Mouse (Mus musculus) embryo, embryonic 11 days (tissue): ENCODE data around the gene Pdrg1.

Experiments used
- DNase-seq: peaks from one replicate; pipeline ENCODE4 v3.0.0-alpha.2; 2015

Pdrg1 gene

GRCm38 (mm10) chr2:153014758-153015593 is at the start of gene Pdrg1:
TSS of gene Pdrg1 (minus strand) at chr2:153015427.
- peak; percentile 97 for DNase-seq

GRCm38 (mm10) chr2:153064190-153064970 is 49.2 kb upstream of the Pdrg1 start:
- no peak for DNase-seq

GRCm38 (mm10) chr2:153063394-153063793 is 48.2 kb upstream of the Pdrg1 start:
- DNase-seq = no peak

GRCm38 (mm10) chr2:153060216-153060615 is 45.0 kb upstream of the Pdrg1 start:
- no peak for DNase-seq

DNA sequence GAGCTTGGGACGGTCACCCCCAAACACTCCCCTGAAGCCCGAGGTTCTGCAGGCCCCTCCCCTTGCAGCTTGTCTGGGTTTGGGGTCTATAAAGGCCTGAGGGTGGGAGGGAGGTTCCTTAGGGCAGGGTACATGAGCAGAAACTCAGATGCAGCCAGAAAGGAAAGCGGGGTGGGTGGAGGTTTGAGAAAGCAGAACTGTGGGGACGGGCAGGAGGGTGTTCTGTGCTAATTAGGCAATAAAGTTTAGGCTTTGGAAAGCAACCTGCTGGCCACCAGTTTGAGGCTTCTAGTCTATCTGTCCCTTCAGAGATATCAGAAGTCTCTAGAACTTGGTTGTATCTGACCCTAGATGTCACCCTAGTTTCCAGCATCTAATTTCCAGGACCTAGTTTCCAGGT is 43.1 kb upstream of the Pdrg1 start:
- no peak for DNase-seq

- no peak for DNase-seq
These were observed 40.2 kb upstream of the Pdrg1 start for GRCm38 (mm10) chr2:153055270-153055920.

- no peak for DNase-seq
These were observed 38.7 kb upstream of the Pdrg1 start for GRCm38 (mm10) chr2:153053896-153054295.

DNA sequence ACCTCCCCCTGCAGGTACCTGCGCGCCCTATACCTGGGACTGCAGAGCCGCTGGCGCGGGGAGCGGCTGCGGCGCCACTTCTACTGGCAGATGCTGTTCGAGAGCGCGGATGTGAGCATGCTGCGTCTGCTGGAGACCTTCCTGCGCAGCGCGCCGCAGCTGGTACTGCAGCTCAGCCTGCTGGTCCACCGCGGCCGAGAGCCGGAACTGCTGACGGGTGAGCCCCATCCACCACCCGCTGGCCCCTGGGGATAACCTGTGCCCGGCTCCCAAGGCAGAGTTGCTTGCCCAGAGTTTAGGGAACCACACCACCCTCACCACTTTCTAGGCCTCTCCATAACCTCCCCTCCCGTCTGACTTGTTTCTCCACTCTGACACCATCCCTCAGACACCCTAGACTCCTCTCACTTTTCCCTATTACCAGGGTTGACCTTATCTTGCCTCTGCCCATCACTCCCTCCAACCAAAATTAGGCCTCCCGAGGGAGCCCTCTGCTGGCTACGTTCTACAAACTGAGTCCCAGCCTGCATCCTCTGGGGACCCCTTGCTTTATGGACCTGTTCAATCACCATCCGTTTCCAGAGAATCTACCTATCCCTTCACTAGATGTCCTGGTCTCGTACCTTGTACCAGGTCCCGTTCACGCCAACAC is 37.6 kb upstream of the Pdrg1 start:
- no peak for DNase-seq

GRCm38 (mm10) chr2:153051537-153051936 is 36.3 kb upstream of the Pdrg1 start:
- DNase-seq = no peak

DNA sequence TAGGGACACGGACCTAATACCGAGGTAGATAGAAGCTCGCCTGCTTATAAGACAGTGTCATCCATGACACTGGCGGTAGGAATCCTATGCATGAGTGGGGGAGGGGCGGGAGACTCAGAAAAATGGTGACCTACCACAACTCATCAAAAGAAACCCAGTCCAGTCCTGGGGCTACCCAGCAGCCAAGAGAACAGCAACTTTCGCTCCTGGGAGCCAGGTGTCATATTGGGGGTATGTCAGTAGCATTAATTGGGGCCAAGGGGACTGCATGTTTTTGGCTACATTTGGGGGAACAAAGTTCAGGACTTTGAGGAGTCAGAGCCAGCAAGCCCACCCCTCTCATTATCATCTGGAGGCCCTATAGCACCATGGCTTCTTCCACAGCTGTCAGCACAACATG is 35.9 kb upstream of the Pdrg1 start:
- no peak for DNase-seq

GRCm38 (mm10) chr2:153049997-153050358 is 34.8 kb upstream of the Pdrg1 start:
- DNase-seq = no peak

- DNase-seq = no peak
These were observed 34.2 kb upstream of the Pdrg1 start for GRCm38 (mm10) chr2:153049288-153049996.

DNA sequence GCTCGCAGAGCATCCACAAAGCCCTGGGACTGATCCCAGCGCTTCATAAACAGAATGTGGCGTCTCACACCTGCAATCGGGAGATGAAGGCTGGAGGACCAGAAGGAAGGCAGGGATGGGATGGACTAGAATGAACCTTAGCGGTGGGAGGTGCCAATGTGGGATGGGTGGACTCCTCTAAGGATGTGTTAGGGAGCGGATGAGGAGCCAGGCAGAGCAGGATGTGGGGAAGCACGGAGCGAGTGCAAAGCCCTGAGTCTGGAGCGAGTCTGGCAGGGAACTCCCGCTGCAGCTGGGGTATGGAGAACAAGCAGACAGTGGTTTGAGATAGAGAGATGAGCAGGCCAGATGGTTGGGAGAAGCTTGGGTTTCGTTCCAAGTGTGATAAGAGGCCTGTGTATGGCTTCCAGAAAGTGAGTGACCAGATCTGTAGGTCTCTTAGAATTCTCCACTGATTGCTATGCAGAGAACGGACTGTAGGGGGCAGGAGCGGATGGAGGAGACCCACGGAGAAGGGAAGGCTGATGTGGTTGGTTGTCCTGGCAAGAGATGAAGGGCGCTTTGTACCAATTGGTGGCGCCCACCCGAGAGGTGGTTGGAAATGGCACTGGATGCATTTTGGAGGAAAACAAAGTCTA is 32.7 kb upstream of the Pdrg1 start:
- DNase-seq = peak; percentile 57

DNA sequence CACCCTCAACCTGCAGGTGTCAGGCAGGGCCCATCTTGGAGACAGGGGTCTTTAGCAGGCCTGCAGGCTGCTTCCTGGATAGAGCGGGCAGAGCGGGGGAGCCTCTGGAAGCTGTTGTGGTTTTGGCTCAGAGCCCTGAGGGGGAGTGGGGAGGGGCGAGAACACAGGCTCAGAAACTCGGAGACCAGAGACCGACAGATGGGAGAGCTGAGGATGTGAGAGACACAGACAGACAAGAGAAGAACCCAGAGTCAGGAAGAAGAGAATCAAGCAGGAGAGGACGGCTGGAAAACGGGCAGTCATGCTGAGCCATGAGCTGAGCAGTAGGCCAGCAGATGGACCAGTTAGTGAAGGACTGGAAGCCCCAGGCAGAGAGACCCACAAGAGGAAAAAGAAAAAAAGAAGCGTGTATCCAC is 30.7 kb upstream of the Pdrg1 start:
- no peak for DNase-seq

DNA sequence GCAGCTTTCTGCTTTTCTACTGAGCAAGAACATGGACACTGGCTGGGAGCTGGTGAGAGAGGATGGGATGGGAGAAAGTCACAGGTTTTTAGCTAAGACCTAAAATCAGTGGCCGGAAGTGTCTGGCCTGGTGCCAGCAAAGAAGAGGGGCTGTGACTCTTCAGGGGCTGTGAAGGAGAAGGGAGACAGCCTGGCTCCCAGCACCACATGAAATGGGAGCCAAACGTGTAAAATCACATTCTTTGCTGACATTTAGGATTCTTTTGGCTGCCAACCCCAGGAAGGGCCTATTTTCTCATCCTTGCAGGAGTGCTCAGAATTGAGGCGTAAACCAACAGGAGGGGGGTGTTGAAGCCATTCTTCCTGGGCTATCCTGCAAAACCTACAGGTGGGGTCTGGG is 28.7 kb upstream of the Pdrg1 start:
- no peak for DNase-seq

DNA sequence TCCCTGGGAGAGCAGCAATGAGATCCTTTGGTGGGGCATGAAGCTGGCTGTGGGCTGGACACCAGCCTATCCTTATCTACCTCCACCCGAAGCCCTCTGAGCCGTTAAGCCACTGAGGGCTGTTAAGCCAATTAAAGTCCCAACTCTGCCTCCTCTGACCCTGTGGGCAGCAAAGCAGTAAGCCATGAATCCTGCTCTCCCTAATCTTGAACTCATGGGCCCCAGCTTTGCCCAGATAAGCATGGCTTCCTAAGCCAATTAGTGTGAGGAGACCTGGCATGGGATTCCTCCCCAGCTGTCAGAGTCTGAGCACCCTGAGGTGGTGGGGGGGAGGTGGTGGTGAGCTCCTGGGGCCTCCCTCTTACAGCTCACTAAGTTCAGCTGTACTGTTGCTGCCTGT is 21.5 kb upstream of the Pdrg1 start:
- no peak for DNase-seq

DNA sequence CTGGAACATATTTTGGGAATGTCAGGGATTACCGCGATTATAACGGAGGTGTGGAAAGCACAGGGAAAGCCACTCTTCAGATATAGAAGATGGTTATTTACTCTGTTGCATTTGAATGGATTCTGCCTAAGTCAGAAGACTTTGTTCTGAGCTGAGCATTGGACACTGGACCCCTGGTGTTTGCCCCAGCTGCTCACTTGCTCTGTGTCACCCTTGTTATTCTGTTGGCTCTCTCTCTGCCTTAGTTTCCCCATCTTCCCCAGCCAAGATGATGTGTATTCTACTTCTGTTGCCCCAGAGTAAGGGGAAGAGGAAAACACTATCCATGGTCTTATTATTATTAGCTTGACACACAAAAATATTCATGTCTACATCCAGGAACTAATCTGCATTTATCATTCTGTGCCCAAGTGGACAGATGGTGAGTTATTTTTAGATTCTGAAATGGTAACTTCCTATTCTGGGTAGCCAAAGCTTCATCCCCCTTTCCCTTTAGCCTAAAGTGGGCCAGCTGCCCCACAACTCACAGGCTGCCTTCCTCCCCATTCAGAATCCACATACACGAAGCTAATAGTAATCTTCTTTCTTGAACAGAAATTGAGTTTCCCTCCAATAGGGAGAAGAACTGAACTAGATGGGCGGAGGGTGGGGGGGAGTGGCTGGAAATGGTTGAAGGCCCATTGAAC is 18.5 kb upstream of the Pdrg1 start:
- no peak for DNase-seq

GRCm38 (mm10) chr2:153032973-153033372 is 17.7 kb upstream of the Pdrg1 start:
- DNase-seq = no peak

- peak; percentile 89 for DNase-seq
These were observed 17.0 kb upstream of the Pdrg1 start for GRCm38 (mm10) chr2:153032083-153032842.
